Mouse (Mus musculus) adrenal gland, postnatal 10 days (tissue): ENCODE results near the gene Pllp. TPM values are rescaled to one million over a fixed set of nuclear protein-coding genes. Genes with fewer than 3 reads are reported as not detected.

ENCODE experiments used
- DNase-seq: peaks from one replicate; pipeline ENCODE4 v3.0.0; 2021; ENCODE audit warnings: mixed read lengths
- total RNA-seq, 2 experiments: library from RNA; stranded (reverse); gene quantifications; 2 replicates each; pipeline ENCODE4 v1.2.3; 2021

Gene Pllp
- total RNA-seq, 2 experiments from 2014 or later: 2.0 to 3.9 TPM

DNA sequence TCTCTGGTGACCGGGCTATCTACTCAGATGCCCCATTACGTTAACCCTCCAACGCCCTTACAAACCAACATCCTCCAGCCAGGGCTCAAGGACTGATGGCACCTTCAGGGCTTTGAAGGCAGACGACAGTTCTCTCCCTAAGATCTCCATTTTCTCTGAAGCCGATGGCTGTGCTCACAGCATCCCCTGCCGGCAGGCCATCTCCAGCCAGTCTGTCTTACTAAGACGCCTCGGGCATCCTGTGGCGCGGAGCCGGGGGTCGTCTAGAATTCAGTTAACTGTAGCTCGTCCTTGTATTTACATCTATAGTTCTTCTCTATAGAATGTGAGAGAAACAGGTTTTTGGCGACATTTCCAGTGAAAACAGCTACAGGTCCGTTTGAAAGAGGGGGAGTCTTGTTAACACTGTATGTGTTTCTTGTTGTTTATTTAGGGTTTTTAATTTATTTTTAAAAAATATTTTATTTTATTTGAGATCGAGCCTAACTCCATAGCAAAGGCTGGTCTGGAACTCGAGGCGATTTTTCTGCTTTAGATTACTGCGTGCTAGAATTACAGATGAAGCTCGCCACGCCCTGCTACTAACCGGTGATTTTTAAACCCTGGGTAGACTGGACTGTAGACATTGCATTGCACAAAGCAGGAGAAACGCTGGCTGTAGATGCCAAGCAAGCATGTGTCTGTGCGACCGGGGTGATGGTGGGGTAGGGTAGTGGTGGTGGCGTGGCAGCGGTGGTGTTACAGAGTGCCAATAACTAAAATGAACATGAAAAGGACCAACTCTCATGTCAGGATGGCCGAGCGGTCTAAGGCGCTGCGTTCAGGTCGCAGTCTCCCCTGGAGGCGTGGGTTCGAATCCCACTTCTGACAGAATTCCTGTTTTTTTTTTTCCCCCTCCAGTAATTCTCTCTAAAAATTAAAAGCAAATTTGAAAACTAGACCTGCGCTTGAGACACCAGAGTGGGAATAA is 7.1 kb upstream of the Pllp start:
- peak; percentile 85 for DNase-seq

DNA sequence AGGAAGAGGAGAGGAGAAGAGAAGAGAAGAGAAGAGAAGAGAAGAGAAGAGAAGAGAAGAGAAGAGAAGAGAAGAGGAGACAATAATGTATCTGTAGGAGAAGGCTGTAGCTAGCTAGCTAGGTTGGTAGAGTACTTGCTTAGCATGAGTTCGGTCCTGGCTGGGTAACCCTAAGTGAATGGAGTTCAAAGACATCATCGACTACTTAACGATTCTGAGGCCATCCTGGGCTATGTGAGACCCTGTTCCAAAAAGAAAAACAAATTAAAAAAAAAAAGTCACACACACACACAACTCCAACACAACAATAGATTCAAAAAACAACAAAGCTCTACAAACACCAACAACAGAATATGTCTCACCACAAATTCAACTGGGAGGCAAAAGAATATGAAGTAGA is 6.1 kb upstream of the Pllp start:
- no peak for DNase-seq

DNA sequence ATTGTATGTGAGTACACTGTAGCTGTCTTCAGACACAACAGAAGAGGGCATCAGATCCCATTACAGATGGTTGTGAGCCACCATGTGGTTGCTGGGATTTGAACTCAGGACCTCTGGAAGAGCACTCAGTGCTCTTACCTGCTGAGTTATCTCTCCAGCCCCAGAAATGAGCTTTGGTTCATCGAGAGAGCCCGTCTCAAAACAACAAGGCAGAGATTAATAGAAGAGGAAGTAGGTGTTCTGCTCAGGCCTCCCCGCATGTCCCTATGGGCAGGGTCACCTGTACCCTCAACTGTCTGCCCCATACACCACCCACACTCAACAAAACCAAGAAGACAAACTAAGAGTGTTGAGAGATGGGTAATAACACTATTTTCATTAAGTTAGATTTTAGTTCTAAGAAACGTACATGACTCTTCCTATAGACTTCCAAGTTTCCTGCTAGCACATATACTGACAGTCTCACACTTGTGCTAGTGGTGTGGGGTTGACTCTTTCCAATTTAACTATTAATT is 4.4 kb upstream of the Pllp start:
- no peak for DNase-seq

DNA sequence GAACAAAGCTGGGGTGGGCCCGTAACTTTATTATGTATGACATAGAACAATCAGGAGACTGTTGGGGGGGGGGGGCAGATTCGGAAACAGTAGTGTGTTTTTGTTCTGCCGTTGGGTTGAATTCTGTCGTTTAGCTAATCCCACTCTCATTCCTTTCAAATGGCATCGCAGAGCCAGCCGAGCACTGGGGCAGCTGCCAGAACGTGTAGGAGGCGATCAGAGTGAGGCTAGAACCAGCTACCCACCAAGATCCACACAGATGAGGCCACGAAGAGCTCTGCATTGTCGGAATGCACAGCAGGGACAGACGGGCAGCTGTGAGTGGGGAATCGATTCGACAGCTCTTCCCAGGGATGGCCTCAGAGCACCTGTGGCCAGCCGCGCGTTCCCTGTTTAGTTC is 3.3 kb upstream of the Pllp start:
- DNase-seq: no peak

DNA sequence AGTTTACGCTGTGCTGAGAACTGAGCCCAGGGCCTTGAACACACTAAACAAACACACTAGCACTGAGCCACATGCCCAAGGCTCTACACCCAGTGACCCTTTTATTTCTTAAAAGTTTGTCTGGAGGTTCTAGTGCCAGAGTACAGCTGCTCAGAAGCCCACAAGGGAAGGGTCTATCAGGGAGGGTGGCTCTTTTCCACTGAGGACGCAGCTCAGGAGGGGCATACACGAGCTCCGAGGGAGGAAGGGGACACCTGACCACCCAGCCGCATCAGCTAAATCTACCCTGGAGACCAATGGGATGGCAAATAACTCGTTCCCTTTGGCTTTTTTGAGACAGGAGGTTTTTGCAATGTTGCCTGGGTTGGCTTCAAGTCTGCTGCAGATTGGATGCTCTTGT is 1.9 kb upstream of the Pllp start:
- no peak for DNase-seq

DNA sequence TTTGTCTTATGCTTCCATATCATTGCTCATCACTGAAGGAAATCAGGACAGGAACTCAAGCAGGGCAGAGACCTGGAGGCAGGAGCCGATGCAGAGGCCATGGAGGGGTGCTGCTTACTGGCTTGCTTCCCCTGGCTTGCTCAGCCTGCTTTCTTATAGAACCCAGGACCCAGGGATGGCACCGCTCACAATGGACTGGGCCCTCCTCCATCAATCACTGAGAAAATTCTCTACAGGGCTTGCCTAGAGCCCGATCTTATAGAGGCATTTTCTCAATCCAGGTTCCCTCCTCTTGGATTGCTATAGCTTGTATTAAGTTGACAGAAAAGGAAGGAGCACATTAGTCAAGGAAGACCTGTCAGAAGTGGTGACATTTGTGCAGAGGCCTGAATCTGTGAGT is 488 bp upstream of the Pllp start:
- DNase-seq: no peak

GRCm38 (mm10) chr8:94695341-94695993 is 611 bp downstream of the Pllp start:
- DNase-seq: peak; percentile 32

DNA sequence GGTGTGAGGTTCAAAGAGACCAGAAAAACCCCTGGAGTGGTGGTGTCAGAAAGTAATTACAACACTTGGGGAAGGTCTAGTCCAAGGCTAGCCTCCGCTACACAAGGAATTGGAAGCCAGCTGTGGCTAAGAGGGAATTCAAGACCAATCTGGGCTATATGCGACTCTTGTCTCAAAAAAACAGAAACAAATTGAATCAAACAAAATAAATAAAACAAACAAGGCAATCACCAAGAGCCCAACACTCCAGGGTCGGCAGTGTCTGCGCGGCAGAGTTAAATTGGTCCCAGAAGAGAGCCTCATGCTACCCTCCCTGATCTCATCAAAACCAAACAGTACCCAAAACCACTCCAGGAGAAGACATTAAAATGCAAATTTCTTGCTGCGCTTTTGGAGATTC is 1.4 kb downstream of the Pllp start:
- DNase-seq: no peak

DNA sequence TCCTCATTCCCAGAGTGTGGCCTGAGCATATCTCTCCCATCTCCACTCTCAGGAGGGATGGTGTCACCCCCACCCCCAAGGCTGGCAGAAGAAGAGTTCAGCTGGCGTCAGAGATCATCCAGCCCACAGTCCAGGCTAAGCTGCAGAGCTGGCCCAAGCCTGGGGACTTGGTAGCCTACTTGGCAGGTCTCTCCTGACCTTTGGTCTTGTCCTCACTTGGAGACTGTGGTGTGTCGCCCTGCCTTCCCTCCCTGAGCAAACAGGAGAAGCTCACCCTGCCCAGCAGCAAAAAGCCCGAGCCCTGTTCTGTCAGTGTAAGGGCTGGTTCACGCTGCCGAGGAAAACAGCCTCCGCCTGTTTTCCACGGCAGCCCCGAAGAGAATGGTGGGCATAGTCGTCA is 10.1 kb downstream of the Pllp start:
- peak; percentile 71 for DNase-seq

DNA sequence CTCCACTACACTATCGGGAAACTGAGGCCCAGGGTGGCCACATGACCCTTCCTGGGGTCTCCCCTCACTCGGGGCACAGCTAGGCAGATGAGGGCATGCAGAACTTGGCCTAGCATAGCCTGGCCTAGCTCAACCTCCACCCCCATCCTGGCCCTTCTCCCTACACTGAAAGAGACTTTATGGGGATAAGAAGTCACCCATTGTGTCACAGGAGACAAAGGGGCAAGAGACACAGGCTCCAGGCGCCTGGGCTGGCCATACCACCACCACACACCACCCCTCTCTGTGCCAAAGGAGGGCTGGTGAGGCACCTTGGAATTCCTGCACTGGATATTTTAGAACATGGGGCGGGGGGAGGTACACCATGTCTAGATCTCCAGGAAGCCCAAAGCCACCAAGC is 11.8 kb downstream of the Pllp start:
- no peak for DNase-seq

GRCm38 (mm10) chr8:94682732-94683524 is 13.2 kb downstream of the Pllp start:
- no peak for DNase-seq

- no peak for DNase-seq
These were observed 15.7 kb downstream of the Pllp start for GRCm38 (mm10) chr8:94680414-94680813.

GRCm38 (mm10) chr8:94678582-94678981 is 17.5 kb downstream of the Pllp start:
- DNase-seq: no peak

DNA sequence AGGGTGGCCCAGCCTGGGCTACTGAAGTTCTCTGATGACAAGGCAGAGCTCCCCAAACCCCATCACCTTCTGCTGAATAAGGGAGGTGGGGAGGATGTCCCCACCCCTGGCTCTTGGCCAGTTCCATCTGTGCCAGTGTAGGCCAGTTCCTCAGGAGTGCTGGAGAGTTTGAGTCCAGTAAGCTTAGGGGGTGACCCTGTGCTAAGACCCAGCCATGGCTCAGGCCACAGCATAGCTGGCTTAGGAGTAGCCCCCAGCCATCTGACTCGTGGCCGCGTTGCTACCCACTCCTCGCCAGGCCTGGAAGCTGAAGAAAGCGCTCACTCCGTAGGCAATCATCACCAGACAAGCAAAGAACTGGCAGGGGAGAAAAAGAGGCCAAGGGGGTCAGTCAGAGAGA is 20.2 kb downstream of the Pllp start:
- DNase-seq: no peak

DNA sequence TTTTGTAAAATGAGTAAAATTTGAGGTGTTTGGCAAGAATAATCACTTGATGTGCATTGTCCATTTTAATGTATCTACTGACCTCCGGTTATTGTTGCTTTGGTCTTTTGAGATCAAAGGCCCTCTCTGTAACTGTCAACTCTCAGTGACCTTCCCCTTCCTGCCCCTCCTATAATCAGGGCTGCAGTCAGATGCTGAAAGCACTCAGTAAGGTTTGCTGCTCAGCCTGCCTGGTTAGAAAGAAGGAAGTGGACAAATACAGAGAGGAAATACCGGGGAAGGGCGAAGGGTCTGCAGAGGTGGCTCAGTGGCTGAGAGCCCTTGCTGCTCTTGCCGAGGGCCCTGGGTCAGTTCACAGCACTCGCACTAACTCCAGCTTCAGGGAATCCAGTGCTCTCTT is 21.7 kb downstream of the Pllp start:
- no peak for DNase-seq

- DNase-seq: peak; percentile 97
These were observed 29.4 kb downstream of the Pllp start, which contains the start of gene Arl2bp for GRCm38 (mm10) chr8:94666456-94667308. TSS of gene Arl2bp (plus strand) at chr8:94666600.

- DNase-seq: no peak
These were observed 31.4 kb downstream of the Pllp start for GRCm38 (mm10) chr8:94664722-94665121.

DNA sequence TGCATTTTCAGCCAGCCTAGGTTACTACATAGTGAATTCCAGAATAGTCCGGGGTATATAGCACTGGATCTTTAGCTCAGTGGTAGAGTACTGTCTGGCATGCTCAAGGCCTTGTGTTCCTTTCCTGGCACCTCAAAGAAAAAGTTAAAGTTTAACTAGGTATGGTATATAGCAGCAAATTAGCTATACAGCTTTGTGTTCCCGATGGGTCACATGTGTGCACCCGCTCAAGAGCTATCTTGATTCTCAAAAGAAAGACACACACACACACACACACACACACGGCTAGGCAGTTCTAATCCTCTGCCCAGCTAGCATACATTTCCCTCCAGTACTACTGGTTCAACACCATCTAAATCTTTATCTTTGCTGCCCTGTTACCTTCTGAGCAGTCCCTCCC is 35.7 kb downstream of the Pllp start:
- no peak for DNase-seq

DNA sequence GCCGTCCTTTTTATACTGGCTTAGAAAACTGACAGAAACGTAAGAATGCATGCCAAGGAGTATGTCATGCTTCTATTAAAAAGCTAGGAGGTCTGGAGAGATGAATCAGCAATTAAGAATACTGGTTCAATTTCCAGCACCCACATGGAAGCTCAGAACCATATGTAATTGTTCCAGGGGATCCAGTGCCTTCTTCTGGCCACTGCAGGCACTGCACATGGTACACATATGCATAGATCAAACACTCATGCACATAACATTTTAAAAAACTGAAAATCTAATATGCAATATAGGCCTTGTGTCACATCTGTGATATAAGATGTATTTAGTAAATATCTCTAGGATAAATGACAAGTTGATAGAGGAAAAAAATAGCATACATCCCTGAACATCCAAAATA is 38.0 kb downstream of the Pllp start:
- DNase-seq: no peak

DNA sequence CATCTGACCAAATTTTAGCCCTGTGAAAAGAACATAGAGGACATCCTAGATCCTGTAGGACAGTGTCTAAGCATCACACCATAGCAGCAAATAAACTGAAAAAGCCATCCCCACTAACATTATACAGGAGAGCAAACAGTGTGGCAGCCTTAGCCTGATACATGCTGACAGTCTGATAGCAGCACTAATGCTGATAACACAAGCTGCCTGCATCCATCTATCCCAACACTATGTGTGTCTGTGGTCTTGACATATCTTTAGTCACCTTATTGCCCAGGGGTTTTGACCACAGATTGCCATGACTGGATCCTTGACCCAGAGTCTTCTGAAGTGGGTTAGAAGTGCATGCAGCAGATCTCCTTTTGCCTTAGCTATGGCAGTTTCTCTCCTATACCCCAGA is 41.1 kb downstream of the Pllp start:
- DNase-seq: no peak

DNA sequence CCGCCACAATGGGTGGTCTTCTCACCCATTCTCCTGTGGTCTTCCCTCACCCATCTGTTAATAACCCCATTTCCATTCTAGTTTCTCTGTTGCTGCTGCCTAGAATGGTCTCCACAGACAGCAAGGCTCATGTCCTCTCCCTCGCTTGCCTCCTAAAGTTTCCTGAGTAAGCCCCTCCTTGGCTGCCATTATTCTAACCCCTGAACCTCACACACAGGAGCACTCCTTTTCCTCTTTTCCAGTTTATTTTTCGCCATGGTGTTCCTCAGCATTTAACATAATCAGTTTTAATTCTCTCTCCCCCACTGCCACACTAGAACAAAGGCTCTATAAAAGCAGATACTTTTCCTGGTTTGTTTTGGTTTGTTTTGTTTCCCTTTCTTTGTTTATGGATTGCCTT is 43.1 kb downstream of the Pllp start:
- no peak for DNase-seq

DNA sequence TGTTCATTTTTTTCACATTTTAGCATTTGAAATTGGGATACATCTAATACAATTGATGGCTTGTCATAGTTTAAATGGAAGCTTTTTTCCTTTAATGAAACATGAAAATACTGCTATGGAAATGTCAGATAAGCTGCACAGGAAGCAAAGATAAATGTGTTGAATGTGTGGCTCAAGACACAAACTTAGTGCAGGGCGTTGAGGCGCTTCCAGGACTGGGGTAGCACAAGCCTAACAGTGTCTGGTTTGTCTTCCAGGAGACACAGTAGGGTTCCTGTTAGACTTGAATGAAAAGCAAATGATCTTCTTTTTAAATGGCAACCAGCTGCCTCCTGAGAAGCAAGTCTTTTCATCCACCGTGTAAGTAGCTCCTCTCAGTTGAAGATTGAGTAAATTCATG is 46.6 kb downstream of the Pllp start:
- no peak for DNase-seq
